Mouse (Mus musculus) effector memory CD4-positive, alpha-beta T cell, adult 5 months (primary cell): ENCODE data around the gene Tmem163. TPM values are rescaled to one million over a fixed set of nuclear protein-coding genes. Genes with fewer than 3 reads are reported as not detected.

Source experiments
- polyA plus RNA-seq: library from polyadenylated mRNA; unstranded; fragments of 100-300 nt; shearing (Covaris generic); gene quantifications from one replicate; pipeline ENCODE4 v1.2.1, GENCODE M21; 2017

Tmem163 gene
- 1.6 TPM for polyA plus RNA-seq

DNA sequence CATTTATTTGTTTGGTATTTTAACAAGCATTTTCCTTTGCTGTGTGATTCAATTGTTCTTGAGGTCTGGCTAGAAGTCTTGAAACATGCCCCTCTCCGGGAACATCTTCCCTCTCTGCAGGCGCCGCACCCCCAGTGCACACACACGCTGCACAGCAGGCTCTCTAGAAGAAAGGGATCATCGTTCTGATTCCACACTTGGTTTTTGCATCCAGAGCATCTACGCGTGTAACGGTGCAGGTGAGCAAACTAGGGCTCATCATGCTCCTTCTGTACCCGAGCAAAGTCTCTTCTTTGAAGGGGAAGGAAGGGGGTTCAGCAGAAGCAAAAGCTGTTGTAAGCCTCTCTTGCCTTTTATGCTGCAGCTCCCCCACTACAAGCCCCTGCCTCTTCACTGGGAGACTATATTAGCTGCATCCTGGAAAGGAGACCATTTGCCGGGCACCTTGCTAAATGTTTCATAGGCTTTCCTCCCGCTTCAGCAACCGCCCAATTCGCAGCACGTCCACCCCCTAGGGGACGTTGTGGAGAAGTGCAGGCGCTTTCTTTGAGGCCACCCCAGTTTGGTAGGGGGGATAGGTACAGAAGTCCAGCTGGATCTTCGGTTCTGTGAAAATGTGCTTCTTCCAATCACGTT lies at the start of gene Tmem163:
Gene Tmem163, minus strand, starts transcription at position 51 of the 636 bp plus-strand sequence.

DNA sequence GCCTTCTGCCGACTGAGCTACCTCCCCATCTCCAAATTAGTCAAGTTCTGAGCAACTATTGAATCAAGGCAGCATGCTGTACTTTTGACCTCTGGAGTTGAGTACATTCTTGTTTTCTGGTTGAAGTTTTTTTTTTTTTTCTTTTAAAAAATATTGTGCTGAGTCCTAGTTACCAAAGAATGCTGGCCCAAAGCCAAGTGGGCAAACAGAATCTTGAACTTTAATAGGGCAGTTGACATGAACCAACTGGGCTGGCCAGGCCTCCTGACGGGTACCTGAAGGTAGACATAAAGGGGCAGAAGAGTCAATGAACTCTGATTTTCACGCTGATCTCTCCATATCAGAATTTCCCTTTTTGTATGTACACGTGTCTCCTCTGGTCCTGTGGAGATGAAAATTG lies 49.7 kb upstream of the Tmem163 start, which contains the start of gene Acmsd:
Gene Acmsd, plus strand, starts transcription at position 318 of the 400 bp plus-strand sequence.

Other genes starting within 250 kb of the Tmem163 start
- gene Acmsd, start 49.9 kb upstream of the Tmem163 start, polyA plus RNA-seq: not detected
- gene Ccnt2, start 94.6 kb upstream of the Tmem163 start, polyA plus RNA-seq: 88.6 TPM
- 0.20 TPM for gene Map3k19, start 175.5 kb upstream of the Tmem163 start, polyA plus RNA-seq
- 63.5 TPM for gene Rab3gap1, start 189.2 kb upstream of the Tmem163 start, polyA plus RNA-seq